Mouse (Mus musculus): ENCODE data around the gene Naaladl2. TPM values are rescaled to one million over a fixed set of nuclear protein-coding genes. Genes with fewer than 3 reads are reported as not detected.
"Not testable (repeated sequence)": the region's sequence is repeated elsewhere in the genome, so short reads cannot be mapped to it uniquely, and the experiment has no call there.

Naaladl2 gene
- polyA plus RNA-seq, 1 experiment from 2014 or later, result 2.9 TPM

DNA sequence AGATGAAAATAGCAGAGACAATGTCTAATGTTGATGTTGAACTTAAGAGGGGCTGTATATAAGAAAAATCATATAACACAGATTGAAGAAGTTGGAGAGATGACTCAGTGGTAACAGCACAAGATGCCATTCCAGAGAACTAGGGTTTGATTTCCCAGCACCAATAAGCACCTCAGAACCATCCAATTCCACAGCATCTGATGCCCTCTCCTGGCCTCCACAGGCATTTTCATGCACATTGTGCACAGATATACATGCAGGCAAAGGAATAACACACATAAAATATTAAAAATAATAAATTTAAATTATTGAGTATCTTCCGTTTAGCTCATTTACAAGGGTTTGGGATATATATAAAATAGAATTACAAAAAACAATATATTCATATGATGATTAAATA, 926.6 kb downstream of the Naaladl2 start:
- no peak overlapping the region for H3K27ac ChIP-seq (replicated peaks)
- H3K4me1 ChIP-seq, result no peaks in the 10 kb centered on the region
- 98% methylated on average over 1 of the region's 1 CpGs for WGBS
- H3K9ac ChIP-seq, result no peak overlapping the region
- H3K4me2 ChIP-seq (replicated peaks), result no peak overlapping the region
- H3K4me3 ChIP-seq (replicated peaks), result no peak overlapping the region
- H3K36me3 ChIP-seq, result no peaks in the 10 kb centered on the region
- no peaks in the 10 kb centered on the region for H3K27me3 ChIP-seq
- no peaks in the 10 kb centered on the region for H3K9me3 ChIP-seq (replicated peaks)
- no peak for ATAC-seq (ENCODE audit: insufficient number of reproducible peaks, low FRiP score, low TSS enrichment, low read depth)

DNA sequence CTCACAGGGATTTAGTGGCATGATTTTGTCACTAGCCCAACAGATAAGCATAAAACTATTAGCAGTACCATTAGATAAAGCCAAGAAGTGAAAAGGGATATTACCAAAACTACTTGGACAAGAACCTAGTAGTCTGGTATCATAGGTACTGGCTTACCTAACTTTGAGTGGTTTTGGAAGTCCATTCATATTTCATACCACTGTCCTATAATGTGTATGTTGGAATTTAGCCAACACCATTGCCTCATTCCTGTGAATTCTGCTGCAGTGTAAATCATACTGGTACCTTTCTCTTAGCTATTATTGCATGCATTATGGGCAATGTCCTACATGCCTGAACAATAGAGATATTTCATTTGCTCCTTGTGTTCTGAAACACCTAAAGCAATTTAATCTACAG, 977.5 kb downstream of the Naaladl2 start:
- Histone ChIP-seq H3K4me2 (replicated peaks) (no peak overlapping the region), H3K9me3 (replicated peaks) (no peaks in the 10 kb centered on the region), H3K4me3 (replicated peaks) (no peak overlapping the region), H3K27ac (replicated peaks) (no peak overlapping the region), H3K27me3 (no peaks in the 10 kb centered on the region), H3K36me3 (no peaks in the 10 kb centered on the region), H3K9ac (no peak overlapping the region), H3K4me1 (no peaks in the 10 kb centered on the region)
- ATAC-seq (ENCODE audit: insufficient number of reproducible peaks, low FRiP score, low TSS enrichment, low read depth), result no peak

DNA sequence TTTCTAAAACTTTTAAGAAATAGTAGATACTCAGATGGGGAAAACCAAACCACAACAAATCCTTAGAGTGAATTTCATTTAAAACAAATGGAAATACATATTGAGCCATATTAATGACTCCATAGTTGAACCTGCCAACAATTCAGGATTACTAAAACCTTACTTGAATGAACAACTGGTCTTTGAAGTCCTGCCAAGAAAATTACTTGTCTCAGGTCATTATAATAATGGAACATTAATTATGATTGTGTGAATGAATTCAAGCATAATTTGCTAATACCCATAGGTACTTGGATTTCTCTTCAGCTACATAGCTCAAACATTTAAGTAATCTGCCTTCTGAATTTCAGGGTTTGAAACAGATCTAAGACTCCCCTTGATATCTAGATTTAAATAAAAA, 980.1 kb downstream of the Naaladl2 start:
- Histone ChIP-seq H3K9me3 (replicated peaks) (no peaks in the 10 kb centered on the region), H3K9ac (no peak overlapping the region), H3K4me3 (replicated peaks) (no peak overlapping the region), H3K4me2 (replicated peaks) (no peak overlapping the region), H3K27ac (replicated peaks) (no peak overlapping the region), H3K36me3 (no peaks in the 10 kb centered on the region), H3K27me3 (no peaks in the 10 kb centered on the region), H3K4me1 (no peaks in the 10 kb centered on the region)
- no peak for ATAC-seq (ENCODE audit: insufficient number of reproducible peaks, low FRiP score, low TSS enrichment, low read depth)

- H3K4me1 ChIP-seq; H3K27ac ChIP-seq (replicated peaks); H3K27me3 ChIP-seq; H3K4me3 ChIP-seq (replicated peaks); H3K9me3 ChIP-seq (replicated peaks); H3K4me2 ChIP-seq (replicated peaks); H3K9ac ChIP-seq; H3K36me3 ChIP-seq; ATAC-seq (ENCODE audit: insufficient number of reproducible peaks, low FRiP score, low TSS enrichment, low read depth): not testable (repeated sequence)
- 77% methylated on average over 4 of the region's 4 CpGs for WGBS
Observed at GRCm38 (mm10) chr3:24151086-24151815, 992.8 kb downstream of the Naaladl2 start.

- H3K27ac ChIP-seq (replicated peaks), result no peak overlapping the region
- 92% methylated on average over 1 of the region's 1 CpGs for WGBS
- H3K4me1 ChIP-seq, result no peaks in the 10 kb centered on the region
- no peaks in the 10 kb centered on the region for H3K27me3 ChIP-seq
- no peak overlapping the region for H3K9ac ChIP-seq
- no peaks in the 10 kb centered on the region for H3K36me3 ChIP-seq
- H3K4me2 ChIP-seq (replicated peaks), result no peak overlapping the region
- no peaks in the 10 kb centered on the region for H3K9me3 ChIP-seq (replicated peaks)
- no peak for ATAC-seq (ENCODE audit: insufficient number of reproducible peaks, low FRiP score, low TSS enrichment, low read depth)
- H3K4me3 ChIP-seq (replicated peaks), result no peak overlapping the region
Observed at GRCm38 (mm10) chr3:24142808-24143207, 1001.3 kb downstream of the Naaladl2 start.

DNA sequence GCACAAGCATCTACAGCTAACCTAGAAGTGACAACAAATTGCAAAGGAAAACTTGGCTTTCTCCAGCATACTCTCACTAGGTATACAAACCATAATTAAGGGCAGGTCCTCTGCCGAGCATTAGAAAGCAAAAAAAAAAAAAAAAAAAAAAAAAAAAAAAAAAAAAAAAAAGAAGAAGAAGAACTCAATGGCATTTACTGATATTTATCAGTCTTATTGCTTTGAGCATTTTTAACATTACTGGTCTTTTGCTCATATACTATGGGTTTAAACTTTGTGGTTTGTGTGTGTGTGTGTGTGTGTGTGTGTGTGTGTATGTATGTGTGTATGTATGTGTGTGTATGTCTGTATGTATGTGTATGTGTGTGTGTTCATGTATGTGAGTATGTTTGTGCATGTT, 1006.1 kb downstream of the Naaladl2 start:
- no peak for ATAC-seq (ENCODE audit: insufficient number of reproducible peaks, low FRiP score, low TSS enrichment, low read depth)
- H3K9ac ChIP-seq, result no peak overlapping the region
- WGBS, result 58% methylated on average over 1 of the region's 1 CpGs
- H3K9me3 ChIP-seq (replicated peaks), result no peaks in the 10 kb centered on the region
- H3K4me2 ChIP-seq (replicated peaks), result no peak overlapping the region
- H3K4me3 ChIP-seq (replicated peaks), result no peak overlapping the region
- H3K27ac ChIP-seq (replicated peaks), result no peak overlapping the region
- no peaks in the 10 kb centered on the region for H3K4me1 ChIP-seq
- H3K36me3 ChIP-seq, result no peaks in the 10 kb centered on the region
- no peaks in the 10 kb centered on the region for H3K27me3 ChIP-seq

DNA sequence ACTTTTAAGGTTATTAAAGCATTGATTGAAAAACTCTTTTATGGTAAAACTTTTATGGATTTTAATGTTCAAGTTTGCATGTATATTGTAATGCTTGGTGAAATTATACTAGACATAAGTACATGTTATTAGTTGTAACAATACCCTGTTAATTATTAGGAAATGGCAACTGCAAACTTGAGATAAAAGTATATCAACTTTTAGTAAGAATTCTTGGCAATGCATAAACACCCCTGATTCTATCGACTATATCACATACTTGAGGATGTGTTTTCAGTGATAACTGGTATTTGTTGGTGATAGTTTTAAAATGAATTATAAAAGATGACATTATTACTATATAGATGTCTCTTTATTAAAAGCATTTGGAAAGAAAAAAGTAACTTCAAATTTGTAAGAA, 1017.9 kb downstream of the Naaladl2 start:
- H3K4me3 ChIP-seq (replicated peaks), result no peak overlapping the region
- H3K27me3 ChIP-seq, result no peaks in the 10 kb centered on the region
- no peak for ATAC-seq (ENCODE audit: insufficient number of reproducible peaks, low FRiP score, low TSS enrichment, low read depth)
- no peak overlapping the region for H3K4me2 ChIP-seq (replicated peaks)
- H3K9me3 ChIP-seq (replicated peaks), result no peaks in the 10 kb centered on the region
- no peak overlapping the region for H3K9ac ChIP-seq
- 80% methylated on average over 1 of the region's 1 CpGs for WGBS
- no peak overlapping the region for H3K27ac ChIP-seq (replicated peaks)
- no peaks in the 10 kb centered on the region for H3K4me1 ChIP-seq
- H3K36me3 ChIP-seq, result no peaks in the 10 kb centered on the region

DNA sequence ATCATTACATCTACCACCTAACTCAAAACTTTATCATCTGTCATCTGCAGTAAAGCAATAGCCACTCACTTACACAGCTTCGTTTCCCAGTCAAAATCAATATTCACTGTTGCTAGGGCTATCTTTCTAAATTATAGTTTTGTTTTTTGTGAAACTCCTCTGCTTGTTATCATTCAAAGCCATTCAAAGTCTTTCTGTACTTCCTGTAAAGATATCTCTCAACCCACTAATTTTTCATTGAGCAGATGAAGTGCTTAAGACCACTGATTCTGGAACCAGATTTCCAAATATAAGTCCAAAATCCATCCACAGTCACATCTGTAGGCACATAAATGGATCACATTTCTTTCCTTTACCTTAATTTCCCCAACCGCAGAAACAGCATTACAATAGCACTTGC, 1020.0 kb downstream of the Naaladl2 start:
- Histone ChIP-seq H3K27ac (replicated peaks) (no peak overlapping the region), H3K9ac (no peak overlapping the region), H3K4me1 (no peaks in the 10 kb centered on the region), H3K27me3 (no peaks in the 10 kb centered on the region), H3K9me3 (replicated peaks) (no peaks in the 10 kb centered on the region), H3K4me3 (replicated peaks) (no peak overlapping the region), H3K4me2 (replicated peaks) (no peak overlapping the region), H3K36me3 (no peaks in the 10 kb centered on the region)
- WGBS, result 72% methylated on average over 2 of the region's 2 CpGs
- no peak for ATAC-seq (ENCODE audit: insufficient number of reproducible peaks, low FRiP score, low TSS enrichment, low read depth)

- no peaks in the 10 kb centered on the region for H3K4me1 ChIP-seq
- 89% methylated on average over 6 of the region's 6 CpGs for WGBS
- no peak overlapping the region for H3K9ac ChIP-seq
- no peaks in the 10 kb centered on the region for H3K9me3 ChIP-seq (replicated peaks)
- no peak overlapping the region for H3K4me2 ChIP-seq (replicated peaks)
- H3K27ac ChIP-seq (replicated peaks), result no peak overlapping the region
- no peak for ATAC-seq (ENCODE audit: insufficient number of reproducible peaks, low FRiP score, low TSS enrichment, low read depth)
- no peaks in the 10 kb centered on the region for H3K27me3 ChIP-seq
- H3K36me3 ChIP-seq, result no peaks in the 10 kb centered on the region
- no peak overlapping the region for H3K4me3 ChIP-seq (replicated peaks)
Observed at GRCm38 (mm10) chr3:24118136-24118535, 1025.9 kb downstream of the Naaladl2 start.

DNA sequence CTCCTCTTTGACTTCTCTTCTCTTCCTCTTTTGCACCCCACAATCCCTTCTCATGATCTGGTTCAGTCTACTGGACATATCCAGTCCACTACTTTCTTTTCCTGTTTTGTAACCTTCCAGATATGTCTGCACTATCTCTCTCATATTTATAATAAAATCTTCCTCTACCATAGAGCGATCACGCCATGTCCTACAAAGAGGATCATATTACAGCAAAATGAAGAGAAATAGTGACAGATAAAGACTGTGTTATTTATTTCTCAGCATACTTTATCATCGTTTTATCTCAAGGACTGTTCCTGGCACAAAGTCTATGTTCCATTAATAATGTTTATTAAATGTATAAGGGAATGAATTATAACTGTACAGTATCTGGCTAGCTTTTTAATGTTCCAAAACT, 1029.2 kb downstream of the Naaladl2 start:
- 85% methylated on average over 3 of the region's 3 CpGs for WGBS
- no peak for ATAC-seq (ENCODE audit: insufficient number of reproducible peaks, low FRiP score, low TSS enrichment, low read depth)

DNA sequence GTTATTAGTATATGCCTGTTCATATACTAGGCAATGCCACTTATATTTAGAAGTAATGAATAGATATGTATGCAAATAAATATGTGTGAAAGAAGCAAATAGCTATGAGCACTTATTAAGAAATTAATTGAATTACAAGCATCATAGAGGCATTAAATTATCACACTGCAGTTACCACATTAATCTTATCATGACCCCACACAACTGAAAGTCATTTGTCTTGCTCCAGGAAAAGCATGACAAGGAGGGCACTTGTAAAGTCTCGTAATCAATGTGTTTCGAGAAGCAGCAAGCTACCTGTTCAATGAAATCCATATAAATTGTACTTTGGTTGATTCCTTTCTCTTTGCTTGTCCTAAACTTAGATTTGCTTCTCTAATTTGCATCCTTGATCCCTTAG, 1030.7 kb downstream of the Naaladl2 start:
- ATAC-seq (ENCODE audit: insufficient number of reproducible peaks, low FRiP score, low TSS enrichment, low read depth), result no peak
- Histone ChIP-seq H3K4me2 (replicated peaks) (no peak overlapping the region), H3K4me3 (replicated peaks) (no peak overlapping the region), H3K27ac (replicated peaks) (no peak overlapping the region), H3K27me3 (no peaks in the 10 kb centered on the region), H3K9ac (no peak overlapping the region), H3K36me3 (no peaks in the 10 kb centered on the region), H3K9me3 (replicated peaks) (no peaks in the 10 kb centered on the region), H3K4me1 (no peaks in the 10 kb centered on the region)
- WGBS, result 84% methylated on average over 2 of the region's 2 CpGs

More for the DNA sequence above, 1029.2 kb downstream of the Naaladl2 start:
- Histone ChIP-seq H3K4me2 (replicated peaks) (no peak overlapping the region), H3K4me1 (no peaks in the 10 kb centered on the region), H3K4me3 (replicated peaks) (no peak overlapping the region), H3K36me3 (no peaks in the 10 kb centered on the region), H3K27me3 (no peaks in the 10 kb centered on the region), H3K9ac (no peak overlapping the region), H3K9me3 (replicated peaks) (no peaks in the 10 kb centered on the region), H3K27ac (replicated peaks) (no peak overlapping the region)

DNA sequence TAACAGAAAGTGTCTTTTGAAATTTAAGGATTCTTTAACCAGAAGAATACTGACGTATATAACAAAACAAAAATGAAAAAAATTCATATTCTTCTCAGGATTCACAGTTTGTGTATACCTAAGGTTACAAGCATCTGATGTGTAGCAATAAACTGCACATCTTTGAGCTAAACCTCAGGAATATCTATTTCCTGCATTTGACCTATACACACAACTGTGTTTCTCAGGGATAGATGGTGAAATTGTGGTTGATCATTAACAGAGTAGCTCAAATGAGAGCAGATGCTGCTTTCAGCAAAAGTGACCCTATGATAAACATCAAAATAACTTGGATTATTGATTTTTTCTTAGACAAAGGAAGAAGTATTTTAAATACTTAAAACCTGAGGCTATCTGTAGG, 1037.7 kb downstream of the Naaladl2 start:
- no peak overlapping the region for H3K4me3 ChIP-seq (replicated peaks)
- H3K4me1 ChIP-seq, result no peaks in the 10 kb centered on the region
- no peak overlapping the region for H3K9ac ChIP-seq
- no peak overlapping the region for H3K4me2 ChIP-seq (replicated peaks)
- H3K9me3 ChIP-seq (replicated peaks), result no peaks in the 10 kb centered on the region
- ATAC-seq (ENCODE audit: insufficient number of reproducible peaks, low FRiP score, low TSS enrichment, low read depth), result no peak
- H3K27ac ChIP-seq (replicated peaks), result no peak overlapping the region
- no peaks in the 10 kb centered on the region for H3K27me3 ChIP-seq
- WGBS, result 84% methylated on average over 1 of the region's 1 CpGs
- no peaks in the 10 kb centered on the region for H3K36me3 ChIP-seq

Measured in embryonic facial prominence, embryonic 15.5 days (tissue).